Mouse (Mus musculus) bone marrow, adult 2 months (tissue): ENCODE measurements around the gene Anks4b.

Source experiments
- CTCF ChIP-seq: fragments of 200-500 bp; IDR thresholded peaks from 2 replicates; pipeline ENCODE4 v1.5.1; 2011; ENCODE audit warnings: low read length, control low read depth; ENCODE audit not compliant: control insufficient read depth, insufficient read depth
- POLR2A ChIP-seq: fragments of 200-500 bp; IDR thresholded peaks from 2 replicates; pipeline ENCODE4 v1.6.1; 2011; ENCODE audit warnings: low read depth, mild to moderate bottlenecking, control low read depth, low read length, borderline replicate concordance; ENCODE audit not compliant: control insufficient read depth

DNA sequence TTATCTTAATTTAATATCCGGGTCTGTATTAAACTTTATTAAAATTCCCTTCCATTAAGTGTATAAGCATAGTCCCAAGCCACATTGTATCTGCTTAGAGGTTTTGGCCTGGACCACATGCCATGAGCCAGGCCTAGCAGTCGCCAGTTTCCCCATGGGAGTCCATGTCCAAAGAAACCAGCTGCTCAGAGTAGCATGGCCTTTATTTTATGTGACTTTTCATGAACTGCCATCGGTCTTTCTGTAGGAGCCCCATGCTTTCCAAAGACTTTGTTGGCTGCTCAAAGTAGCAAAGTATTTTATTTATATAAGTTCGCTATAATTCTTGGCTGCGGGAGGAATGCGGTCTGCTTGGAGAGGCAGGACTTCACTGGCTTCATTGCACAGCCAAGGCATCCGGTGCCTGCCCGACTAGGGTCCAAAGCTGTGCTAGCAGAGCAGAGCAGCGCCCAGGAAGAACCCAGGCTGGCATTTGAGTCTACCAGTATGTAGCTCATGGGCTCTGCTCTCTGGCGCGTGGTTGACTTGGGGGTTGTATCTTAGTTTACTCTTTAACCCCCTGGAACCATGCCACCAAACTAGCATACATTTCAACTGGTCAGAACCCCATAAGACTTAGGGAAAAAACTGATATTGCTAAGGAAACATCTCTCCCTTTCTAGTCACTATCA, 9.9 kb upstream of the Anks4b start:
- TF ChIP-seq CTCF = no peak
- no peak for TF ChIP-seq POLR2A
